Mouse (Mus musculus) stomach, embryonic 15.5 days (tissue): ENCODE data around the gene Lss. TPM values are rescaled to one million over a fixed set of nuclear protein-coding genes. Genes with fewer than 3 reads are reported as not detected.

ENCODE experiments used
- ATAC-seq: fragments of 200-750 bp; cut with Nextera tagmentation; 2 replicates; pipeline ENCODE4 v1.8.0; 2017; ENCODE audit warnings: low read depth, moderate number of reproducible peaks, moderate TSS enrichment; ENCODE audit not compliant: insufficient read depth, low FRiP score
- H3K27ac ChIP-seq: fragments of 300-500 bp; sonication (generic); 2 replicates; pipeline ENCODE4 v1.5.1; 2015; ENCODE audit warnings: mild to moderate bottlenecking, inconsistent platforms
- H3K27me3 ChIP-seq: fragments of 300-500 bp; sonication (generic); replicated peaks from 2 replicates; pipeline ENCODE4 v1.6.1; 2015; ENCODE audit warnings: inconsistent platforms
- H3K36me3 ChIP-seq: fragments of 300-500 bp; sonication (generic); 2 replicates; pipeline ENCODE4 v1.6.1; 2015; ENCODE audit warnings: inconsistent platforms
- H3K4me1 ChIP-seq: fragments of 300-500 bp; sonication (generic); 2 replicates; pipeline ENCODE4 v1.6.1; 2015; ENCODE audit warnings: inconsistent platforms
- H3K4me2 ChIP-seq: fragments of 300-500 bp; sonication (generic); 2 replicates; pipeline ENCODE4 v1.6.1; 2015; ENCODE audit warnings: mild to moderate bottlenecking, inconsistent platforms
- H3K4me3 ChIP-seq: fragments of 300-500 bp; sonication (generic); replicated peaks from 2 replicates; pipeline ENCODE4 v1.5.1; 2015; ENCODE audit warnings: inconsistent platforms
- H3K9ac ChIP-seq: fragments of 300-500 bp; sonication (generic); 2 replicates; pipeline ENCODE4 v1.6.1; 2015; ENCODE audit warnings: inconsistent platforms
- H3K9me3 ChIP-seq: fragments of 300-500 bp; sonication (generic); 2 replicates; pipeline ENCODE4 v1.6.1; 2016; ENCODE audit warnings: inconsistent platforms
- WGBS: fragments of 180-500 bp; shearing (Covaris S2); methylation state at CpG from one replicate; pipeline ENCODE4 v1.1.7; 2015; 5-methylcytosine and 5-hydroxymethylcytosine counted together
- polyA plus RNA-seq: library from polyadenylated mRNA; unstranded; fragments of >200 nt; fragmentation: Nextera tagmentation; extraction: Ambion mirVana; gene quantifications from 2 replicates; pipeline ENCODE4 v1.2.1, GENCODE M21; 2015

Lss gene
- polyA plus RNA-seq, 1 experiment from 2014 or later = 51.9 TPM

- 0 out of 2 replicates have a peak, but pooled peaks have one; percentile 8 for ATAC-seq
- H3K9ac ChIP-seq = peak overlapping the region; percentile 17; the same call in 1 of the 2 replicates
- H3K36me3 ChIP-seq = peaks cover 9% of the 10 kb centered on the region; the same call in 1 of the 2 replicates
- WGBS = 1% methylated on average over 14 of the region's 14 CpGs
- peak overlapping the region; percentile 92 for H3K4me2 ChIP-seq
- no peaks in the 10 kb centered on the region for H3K27me3 ChIP-seq
- no peaks in the 10 kb centered on the region for H3K9me3 ChIP-seq
- H3K4me3 ChIP-seq = peak overlapping the region; percentile 71
- peak overlapping the region; percentile 76 for H3K27ac ChIP-seq
- no peaks in the 10 kb centered on the region for H3K4me1 ChIP-seq
These were observed 440 bp downstream of the Lss start for GRCm38 (mm10) chr10:76531828-76532227.

DNA sequence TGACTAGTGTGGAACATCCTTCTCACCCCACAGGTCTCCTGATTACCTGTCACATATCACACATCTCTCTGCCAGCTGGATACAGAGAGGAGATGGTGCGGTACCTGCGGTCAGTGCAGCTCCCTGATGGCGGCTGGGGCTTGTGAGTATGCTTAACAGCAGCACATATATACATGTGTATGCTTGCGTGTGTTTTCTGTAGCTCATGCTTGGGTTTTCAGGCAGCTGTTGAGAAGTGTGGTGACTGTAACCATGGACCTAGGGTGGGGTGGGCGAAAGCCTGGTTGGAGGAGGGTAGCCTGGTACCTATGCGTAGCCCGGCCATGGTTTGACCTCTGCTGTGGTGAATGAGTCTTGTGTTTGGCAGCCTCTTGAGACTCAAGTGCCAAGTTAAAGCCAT lies 4.1 kb downstream of the Lss start:
- no peaks in the 10 kb centered on the region for H3K27me3 ChIP-seq
- H3K9me3 ChIP-seq = no peaks in the 10 kb centered on the region
- H3K36me3 ChIP-seq = peaks cover 25% of the 10 kb centered on the region
- ATAC-seq = no peak
- H3K27ac ChIP-seq = no peak overlapping the region
- WGBS = 98% methylated on average over 7 of the region's 7 CpGs
- no peaks in the 10 kb centered on the region for H3K4me1 ChIP-seq
- H3K4me2 ChIP-seq = no peak overlapping the region
- H3K9ac ChIP-seq = no peak overlapping the region
- no peak overlapping the region for H3K4me3 ChIP-seq

GRCm38 (mm10) chr10:76537619-76538018 lies 6.2 kb downstream of the Lss start:
- ATAC-seq = no peak
- H3K9ac ChIP-seq = no peak overlapping the region
- no peak overlapping the region for H3K4me3 ChIP-seq
- no peaks in the 10 kb centered on the region for H3K4me1 ChIP-seq
- H3K27me3 ChIP-seq = no peaks in the 10 kb centered on the region
- H3K4me2 ChIP-seq = no peak overlapping the region
- no peak overlapping the region for H3K27ac ChIP-seq
- H3K9me3 ChIP-seq = no peaks in the 10 kb centered on the region
- peaks cover 27% of the 10 kb centered on the region for H3K36me3 ChIP-seq
- 74% methylated on average over 9 of the region's 9 CpGs for WGBS

DNA sequence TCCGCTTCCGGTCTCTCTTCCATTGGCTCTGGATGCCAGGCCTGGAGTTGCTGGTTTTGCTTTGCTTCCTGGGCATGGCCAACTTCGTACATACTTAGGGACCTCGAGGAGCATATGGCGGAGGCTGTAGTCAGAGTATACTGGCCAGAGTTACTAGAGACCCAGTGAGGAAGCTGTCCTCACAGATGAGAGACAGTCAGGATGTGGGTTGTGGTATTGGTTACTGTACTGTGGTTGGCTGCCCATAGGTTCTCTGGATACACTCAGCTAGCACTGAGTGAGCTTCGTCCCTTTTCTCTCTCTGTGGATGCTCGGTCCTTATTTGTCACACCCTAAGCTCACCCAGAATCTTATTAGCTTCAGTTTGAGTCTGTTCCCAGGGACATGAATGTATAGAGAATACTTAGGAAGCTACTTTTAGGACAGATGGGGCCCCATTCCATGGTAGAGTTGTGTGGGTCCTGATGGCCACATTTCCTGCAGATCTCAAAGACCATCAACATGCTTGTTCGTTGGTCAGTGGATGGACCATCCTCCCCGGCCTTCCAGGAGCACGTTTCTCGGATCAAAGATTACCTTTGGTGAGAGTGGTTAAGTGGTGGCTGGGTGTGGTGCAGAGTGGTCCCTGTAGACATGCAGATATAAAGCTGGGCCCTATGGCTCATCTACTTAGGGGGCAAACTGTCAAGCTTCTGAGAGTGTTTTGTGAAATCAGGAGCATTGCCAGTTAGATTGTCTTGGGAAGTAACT lies 10.1 kb downstream of the Lss start:
- peaks cover 38% of the 10 kb centered on the region for H3K36me3 ChIP-seq
- no peak overlapping the region for H3K4me3 ChIP-seq
- WGBS = 92% methylated on average over 11 of the region's 11 CpGs

DNA sequence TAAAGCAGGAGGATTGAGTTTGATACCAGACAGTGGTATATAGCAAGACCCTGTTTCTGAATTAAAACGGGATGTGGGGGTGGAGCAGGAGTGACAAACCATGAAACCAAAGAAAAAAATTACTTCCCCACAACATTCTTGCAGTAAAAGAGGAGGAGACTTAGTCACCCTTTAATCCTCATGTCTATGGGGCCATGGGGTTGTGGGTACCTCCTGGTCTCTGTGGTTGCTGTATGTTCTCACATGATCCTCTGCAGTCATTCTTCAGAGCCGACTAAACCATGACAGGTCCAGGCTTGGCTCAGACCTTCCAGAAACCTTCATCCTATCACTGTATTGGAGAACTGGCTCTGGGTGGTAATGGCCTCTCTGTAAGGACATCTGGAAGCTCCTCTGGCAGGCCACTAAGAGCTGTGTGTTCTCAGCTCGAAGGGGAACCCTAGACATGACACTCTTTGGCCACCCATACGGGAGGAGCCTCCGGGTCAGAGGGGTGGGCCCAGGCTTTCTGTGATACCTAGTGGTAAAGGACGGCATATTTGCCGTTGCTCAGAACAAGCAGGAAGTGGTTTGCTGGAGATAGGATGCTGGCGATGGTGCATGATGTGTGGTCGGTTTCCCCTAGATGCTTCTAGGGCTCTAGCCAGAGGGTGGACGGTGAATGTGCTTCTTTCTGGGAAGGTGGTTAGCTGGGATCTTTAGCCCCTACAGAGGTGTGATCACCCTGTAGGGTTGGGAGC lies 11.4 kb downstream of the Lss start:
- H3K4me2 ChIP-seq = no peak overlapping the region

More for the DNA sequence above, 10.1 kb downstream of the Lss start:
- Histone ChIP-seq H3K27me3 (no peaks in the 10 kb centered on the region), H3K4me2 (no peak overlapping the region), H3K9me3 (no peaks in the 10 kb centered on the region), H3K9ac (no peak overlapping the region), H3K27ac (no peak overlapping the region), H3K4me1 (no peaks in the 10 kb centered on the region)
- ATAC-seq = no peak

GRCm38 (mm10) chr10:76546566-76546965 lies 15.2 kb downstream of the Lss start:
- H3K4me1 ChIP-seq = no peaks in the 10 kb centered on the region
- H3K9me3 ChIP-seq = no peaks in the 10 kb centered on the region
- ATAC-seq = no peak
- no peak overlapping the region for H3K4me2 ChIP-seq
- no peak overlapping the region for H3K9ac ChIP-seq
- no peaks in the 10 kb centered on the region for H3K27me3 ChIP-seq
- H3K36me3 ChIP-seq = peaks cover 59% of the 10 kb centered on the region
- no peak overlapping the region for H3K4me3 ChIP-seq
- no peak overlapping the region for H3K27ac ChIP-seq
- WGBS = 90% methylated on average over 8 of the region's 8 CpGs

More for the DNA sequence above, 11.4 kb downstream of the Lss start:
- no peak overlapping the region for H3K4me3 ChIP-seq
- no peaks in the 10 kb centered on the region for H3K9me3 ChIP-seq
- H3K4me1 ChIP-seq = no peaks in the 10 kb centered on the region
- H3K9ac ChIP-seq = no peak overlapping the region
- 80% methylated on average over 10 of the region's 10 CpGs for WGBS
- no peaks in the 10 kb centered on the region for H3K27me3 ChIP-seq
- no peak for ATAC-seq
- H3K27ac ChIP-seq = no peak overlapping the region
- H3K36me3 ChIP-seq = peaks cover 48% of the 10 kb centered on the region

DNA sequence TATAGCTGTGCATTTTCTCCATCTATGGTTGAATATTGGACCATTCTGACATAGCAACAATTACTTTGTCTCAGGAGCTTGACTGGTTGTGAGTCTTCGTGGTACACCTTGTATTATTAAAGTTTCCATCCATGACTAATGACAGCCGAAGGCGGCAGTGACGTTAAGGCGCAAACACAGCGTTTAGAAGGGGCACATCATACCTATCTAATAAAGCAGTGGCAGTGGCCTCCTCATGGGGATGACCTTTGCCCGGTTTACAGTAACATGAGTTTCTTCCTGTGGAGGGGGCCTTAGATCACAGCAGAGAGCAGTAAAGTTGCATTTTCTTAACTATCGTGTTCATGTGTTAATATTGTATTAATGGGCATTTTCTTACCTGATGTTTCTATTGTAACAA lies 16.8 kb downstream of the Lss start:
- no peak for ATAC-seq
- Histone ChIP-seq H3K4me1 (no peaks in the 10 kb centered on the region), H3K36me3 (peaks cover 54% of the 10 kb centered on the region), H3K4me2 (no peak overlapping the region), H3K9me3 (no peaks in the 10 kb centered on the region), H3K4me3 (no peak overlapping the region), H3K9ac (no peak overlapping the region), H3K27ac (no peak overlapping the region), H3K27me3 (no peaks in the 10 kb centered on the region)
- WGBS = 89% methylated on average over 8 of the region's 8 CpGs

DNA sequence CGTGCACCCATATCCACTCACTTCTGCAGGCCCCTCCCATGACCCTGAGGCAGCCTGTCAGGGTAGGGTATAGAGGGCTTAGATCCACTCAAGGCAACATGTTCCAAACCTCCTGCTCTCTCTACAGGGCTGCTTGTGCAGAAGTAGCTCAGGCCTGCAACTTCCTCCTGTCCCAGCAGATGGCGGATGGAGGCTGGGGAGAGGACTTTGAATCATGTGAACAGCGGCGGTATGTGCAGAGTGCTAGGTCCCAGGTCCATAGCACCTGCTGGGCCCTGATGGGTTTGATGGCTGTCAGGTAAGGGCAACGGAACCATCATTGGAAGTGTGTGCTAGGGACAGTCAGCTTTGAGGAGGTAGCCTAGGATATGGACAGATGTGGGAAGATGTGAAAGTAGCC lies 19.1 kb downstream of the Lss start:
- Histone ChIP-seq H3K36me3 (peaks cover 51% of the 10 kb centered on the region), H3K4me1 (no peaks in the 10 kb centered on the region), H3K4me3 (no peak overlapping the region), H3K9me3 (no peaks in the 10 kb centered on the region), H3K4me2 (no peak overlapping the region), H3K9ac (no peak overlapping the region), H3K27me3 (no peaks in the 10 kb centered on the region), H3K27ac (no peak overlapping the region)
- ATAC-seq = no peak
- 88% methylated on average over 5 of the region's 5 CpGs for WGBS

DNA sequence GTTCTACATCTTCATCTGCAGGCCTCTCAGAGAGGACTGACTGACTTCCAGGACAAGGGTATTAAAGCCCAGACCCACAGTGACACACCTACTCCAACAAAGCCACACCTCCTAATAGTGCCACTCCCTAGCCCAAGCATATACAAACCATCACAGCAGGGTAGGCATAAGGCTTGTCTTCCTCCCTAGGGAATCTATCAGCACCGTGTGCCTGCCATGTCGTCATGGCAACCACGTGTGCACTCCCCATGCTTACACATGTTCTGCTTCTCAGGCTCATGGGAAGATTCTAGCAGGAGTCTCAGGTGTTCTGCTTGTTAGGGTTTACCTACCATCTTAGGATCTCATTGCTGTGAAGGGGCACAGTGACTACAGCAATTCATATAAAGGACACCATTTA lies 20.2 kb downstream of the Lss start:
- Histone ChIP-seq H3K4me1 (no peaks in the 10 kb centered on the region), H3K36me3 (peaks cover 48% of the 10 kb centered on the region), H3K9ac (no peak overlapping the region), H3K27ac (no peak overlapping the region), H3K9me3 (no peaks in the 10 kb centered on the region), H3K4me3 (no peak overlapping the region), H3K4me2 (no peak overlapping the region), H3K27me3 (no peaks in the 10 kb centered on the region)
- WGBS = 82% methylated on average over 3 of the region's 3 CpGs
- ATAC-seq = no peak

DNA sequence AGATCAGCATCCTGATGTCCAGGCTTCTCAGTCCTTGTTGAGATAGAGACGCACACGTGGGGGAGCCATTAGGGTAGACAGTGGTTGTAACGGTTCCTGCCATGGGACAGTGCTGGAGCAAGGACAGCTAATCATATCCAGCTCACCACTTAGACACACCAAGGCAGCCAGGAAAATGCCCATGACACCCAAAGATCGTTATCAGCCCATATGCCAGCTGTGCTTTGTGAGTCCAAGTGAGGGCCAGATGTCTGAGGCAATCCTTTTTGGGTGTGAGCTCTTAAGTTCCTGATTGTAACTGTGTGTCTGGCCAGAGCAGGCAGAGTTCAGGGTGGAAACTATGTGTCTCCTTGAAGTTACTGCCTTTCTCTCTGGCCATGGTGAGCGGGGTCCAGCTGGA lies 22.7 kb downstream of the Lss start:
- no peaks in the 10 kb centered on the region for H3K9me3 ChIP-seq
- 88% methylated on average over 5 of the region's 5 CpGs for WGBS
- no peaks in the 10 kb centered on the region for H3K27me3 ChIP-seq
- no peak overlapping the region for H3K4me3 ChIP-seq
- H3K9ac ChIP-seq = no peak overlapping the region
- no peak for ATAC-seq
- no peak overlapping the region for H3K4me2 ChIP-seq
- no peak overlapping the region for H3K27ac ChIP-seq
- H3K36me3 ChIP-seq = peaks cover 38% of the 10 kb centered on the region
- H3K4me1 ChIP-seq = no peaks in the 10 kb centered on the region

DNA sequence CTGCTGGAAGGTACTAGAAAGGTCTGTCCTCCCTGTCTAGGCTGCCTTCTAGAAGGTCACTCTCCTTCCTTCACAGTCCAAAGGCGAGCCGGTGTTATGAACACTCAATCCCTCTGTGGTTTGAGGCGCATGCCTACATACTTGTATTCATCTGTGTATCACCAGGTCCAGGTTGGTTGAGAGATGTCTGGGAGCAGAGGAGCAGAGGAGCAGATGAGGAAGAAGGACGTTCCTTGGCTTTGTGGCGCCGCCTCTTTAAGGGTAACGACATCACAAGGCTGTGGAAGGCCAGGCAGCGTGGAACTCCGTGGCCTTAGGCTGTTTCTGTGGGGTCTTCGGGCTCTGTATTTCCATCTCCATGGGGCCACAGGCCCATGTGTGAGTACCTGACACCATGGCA lies 30.6 kb downstream of the Lss start, which contains the start of gene Spatc1l:
TSS of gene Spatc1l (plus strand) at position 301 of the 400 bp plus-strand sequence.
- no peaks in the 10 kb centered on the region for H3K9me3 ChIP-seq
- 90% methylated on average over 10 of the region's 10 CpGs for WGBS
- H3K36me3 ChIP-seq = 0 out of 2 replicates have a peak, but pooled peaks cover 2% of the 10 kb centered on the region
- H3K9ac ChIP-seq = no peak within 1 kb of the TSS
- no peak for ATAC-seq
- H3K4me2 ChIP-seq = no peak within 1 kb of the TSS
- no peak within 1 kb of the TSS for H3K27ac ChIP-seq
- no peaks in the 10 kb centered on the region for H3K27me3 ChIP-seq
- H3K4me1 ChIP-seq = no peaks in the 10 kb centered on the region
- H3K4me3 ChIP-seq = no peak within 1 kb of the TSS

GRCm38 (mm10) chr10:76569996-76570685 lies 38.8 kb downstream of the Lss start:
- Histone ChIP-seq H3K9ac (no peak overlapping the region), H3K27me3 (no peaks in the 10 kb centered on the region), H3K4me3 (no peak overlapping the region), H3K36me3 (no peaks in the 10 kb centered on the region), H3K4me2 (no peak overlapping the region), H3K9me3 (no peaks in the 10 kb centered on the region), H3K27ac (no peak overlapping the region), H3K4me1 (no peaks in the 10 kb centered on the region)
- WGBS = 86% methylated on average over 22 of the region's 22 CpGs
- no peak for ATAC-seq
